Mouse (Mus musculus): ENCODE results near the gene Rab11fip3. TPM values are rescaled to one million over a fixed set of nuclear protein-coding genes. Genes with fewer than 3 reads are reported as not detected.
A peak's percentile ranks its signal among the peaks of the same experiment; 100 is the strongest.

The Rab11fip3 gene
- total and polyA plus RNA-seq, 3 experiments, result 29.3 to 30.5 (median 29.7) TPM

- H3K4me1 ChIP-seq (ENCODE audit: control insufficient read depth, insufficient read depth, low read length), result peaks cover 3% of the 10 kb centered on the region
- H3K79me2 ChIP-seq (replicated peaks; ENCODE audit: control insufficient read depth, insufficient read depth, low read length), result no peaks in the 10 kb centered on the region
- H3K9ac ChIP-seq (ENCODE audit: low read depth, low read length), result no peak overlapping the region
- 38% methylated on average over 9 of the region's 9 CpGs for WGBS
- no peak overlapping the region for H3K27ac ChIP-seq
- no peak overlapping the region for H3K4me3 ChIP-seq
- no peaks in the 10 kb centered on the region for H3K36me3 ChIP-seq (ENCODE audit: control insufficient read depth, insufficient read depth, low read length)
- intact Hi-C loops (cut with DNase I), result no loop called here
- no peaks in the 10 kb centered on the region for H3K27me3 ChIP-seq (ENCODE audit: control insufficient read depth, insufficient read depth, low read length)
- no peak for DNase-seq
- TF ChIP-seq POLR2A (IDR thresholded peaks at IDR 0.05; ENCODE audit: insufficient read depth, low read depth, low read length), result no peak
- TF ChIP-seq EP300 (IDR thresholded peaks at IDR 0.05; ENCODE audit: insufficient read depth, low read depth, low read length), result no peak
- no peak for TF ChIP-seq CTCF (IDR thresholded peaks at IDR 0.05)
Observed at GRCm38 (mm10) chr17:26021728-26022341, 47.5 kb downstream of the Rab11fip3 start.

DNA sequence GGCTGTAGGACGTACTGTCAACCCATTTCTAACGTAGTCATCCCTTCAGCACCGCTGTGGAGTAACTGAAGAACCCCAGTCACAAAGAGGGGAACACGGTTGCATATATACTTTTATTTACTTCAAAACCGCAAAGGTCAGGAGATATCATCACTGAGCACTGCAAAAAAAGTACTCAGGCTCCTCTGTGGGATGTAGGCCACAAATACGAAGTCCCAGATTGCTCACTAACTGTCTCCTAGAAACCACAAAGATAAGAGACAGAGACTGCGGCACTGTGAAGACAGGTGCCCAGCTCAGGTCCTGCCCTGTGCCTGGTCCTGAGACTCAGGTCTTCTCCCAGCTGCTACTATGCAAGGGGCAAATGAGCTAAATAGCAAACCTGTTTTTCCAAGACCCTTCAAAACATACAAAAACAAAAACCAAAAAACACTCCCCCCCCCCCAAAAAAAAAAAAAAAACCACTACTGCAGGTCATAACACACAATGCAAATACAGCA lies 48.5 kb downstream of the Rab11fip3 start:
- intact Hi-C loops (cut with DNase I), result no loop called here
- no peak for TF ChIP-seq POLR2A (IDR thresholded peaks at IDR 0.05; ENCODE audit: insufficient read depth, low read depth, low read length)
- TF ChIP-seq CTCF (IDR thresholded peaks at IDR 0.05), result no peak
- TF ChIP-seq EP300 (IDR thresholded peaks at IDR 0.05; ENCODE audit: insufficient read depth, low read depth, low read length), result no peak
- H3K27ac ChIP-seq, result no peak overlapping the region

DNA sequence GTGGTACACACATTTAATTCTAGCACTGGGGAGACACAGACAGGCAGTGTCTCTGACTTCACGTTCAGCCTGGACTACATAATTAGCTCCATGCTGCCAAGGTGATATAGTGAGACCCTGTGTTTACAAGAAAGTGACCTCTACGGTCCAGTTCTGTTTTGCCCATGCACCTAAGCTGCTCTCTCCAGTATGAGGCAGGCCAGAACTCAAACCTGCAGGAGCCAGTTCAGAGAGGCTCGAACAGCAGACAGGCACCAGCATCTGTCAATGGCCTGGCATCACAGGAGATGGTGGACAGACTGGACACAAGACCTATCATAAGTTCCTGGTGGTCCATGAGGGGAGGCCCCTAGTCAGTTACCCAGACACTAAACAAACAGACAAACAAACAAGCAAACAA lies 51.0 kb downstream of the Rab11fip3 start:
- Histone ChIP-seq H3K27me3 (ENCODE audit: control insufficient read depth, insufficient read depth, low read length) (no peaks in the 10 kb centered on the region), H3K4me3 (no peak overlapping the region), H3K27ac (peak overlapping the region; percentile 81), H3K9ac (ENCODE audit: low read depth, low read length) (no peak overlapping the region), H3K79me2 (replicated peaks; ENCODE audit: control insufficient read depth, insufficient read depth, low read length) (no peaks in the 10 kb centered on the region), H3K4me1 (ENCODE audit: control insufficient read depth, insufficient read depth, low read length) (peaks cover 3% of the 10 kb centered on the region), H3K36me3 (ENCODE audit: control insufficient read depth, insufficient read depth, low read length) (no peaks in the 10 kb centered on the region)
- WGBS, result 57% methylated on average over 3 of the region's 3 CpGs
- no peak for DNase-seq
- intact Hi-C loops (cut with DNase I), result no loop called here
- TF ChIP-seq EP300 (IDR thresholded peaks at IDR 0.05; ENCODE audit: insufficient read depth, low read depth, low read length) (no peak), CTCF (IDR thresholded peaks at IDR 0.05) (no peak), POLR2A (IDR thresholded peaks at IDR 0.05; ENCODE audit: insufficient read depth, low read depth, low read length) (no peak)

More for the DNA sequence above, 48.5 kb downstream of the Rab11fip3 start:
- 78% methylated on average over 7 of the region's 7 CpGs for WGBS
- H3K9ac ChIP-seq (ENCODE audit: low read depth, low read length), result no peak overlapping the region
- no peaks in the 10 kb centered on the region for H3K27me3 ChIP-seq (ENCODE audit: control insufficient read depth, insufficient read depth, low read length)
- DNase-seq, result no peak
- no peak overlapping the region for H3K4me3 ChIP-seq
- H3K36me3 ChIP-seq (ENCODE audit: control insufficient read depth, insufficient read depth, low read length), result no peaks in the 10 kb centered on the region
- H3K79me2 ChIP-seq (replicated peaks; ENCODE audit: control insufficient read depth, insufficient read depth, low read length), result no peaks in the 10 kb centered on the region
- peaks cover 3% of the 10 kb centered on the region for H3K4me1 ChIP-seq (ENCODE audit: control insufficient read depth, insufficient read depth, low read length)

DNA sequence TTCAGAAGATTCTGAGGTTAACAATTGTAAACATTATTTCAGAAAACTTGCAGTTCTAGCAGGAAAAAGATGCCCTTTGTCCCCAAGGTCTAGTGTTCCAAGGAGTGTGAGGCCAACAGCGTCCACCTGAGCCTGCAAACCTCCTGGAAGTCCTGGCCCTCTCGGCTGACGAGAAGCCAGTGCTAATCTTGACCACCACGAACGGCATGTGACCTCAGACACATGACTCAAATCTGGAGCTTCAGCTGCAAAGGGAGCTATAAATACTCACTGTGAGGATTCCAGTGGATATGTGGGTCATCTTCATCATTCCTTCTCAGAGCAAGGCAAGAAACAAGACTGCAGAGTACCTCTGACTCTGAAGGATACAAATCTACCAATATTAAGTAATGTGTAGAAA lies 51.4 kb downstream of the Rab11fip3 start:
- H3K79me2 ChIP-seq (replicated peaks; ENCODE audit: control insufficient read depth, insufficient read depth, low read length), result no peaks in the 10 kb centered on the region
- no peak overlapping the region for H3K9ac ChIP-seq (ENCODE audit: low read depth, low read length)
- no peaks in the 10 kb centered on the region for H3K36me3 ChIP-seq (ENCODE audit: control insufficient read depth, insufficient read depth, low read length)
- no peak overlapping the region for H3K4me3 ChIP-seq
- H3K4me1 ChIP-seq (ENCODE audit: control insufficient read depth, insufficient read depth, low read length), result peaks cover 3% of the 10 kb centered on the region
- TF ChIP-seq CTCF (IDR thresholded peaks at IDR 0.05) (no peak), EP300 (IDR thresholded peaks at IDR 0.05; ENCODE audit: insufficient read depth, low read depth, low read length) (peak; percentile 77; the same call in 1 of the 2 replicates), POLR2A (IDR thresholded peaks at IDR 0.05; ENCODE audit: insufficient read depth, low read depth, low read length) (peak; percentile 40; the same call in 1 of the 2 replicates)
- WGBS, result 45% methylated on average over 5 of the region's 5 CpGs
- peak; percentile 45 to 67 for DNase-seq
- intact Hi-C loops (cut with DNase I), result no loop called here
- peak overlapping the region; percentile 81 for H3K27ac ChIP-seq
- no peaks in the 10 kb centered on the region for H3K27me3 ChIP-seq (ENCODE audit: control insufficient read depth, insufficient read depth, low read length)

GRCm38 (mm10) chr17:26017021-26017420 lies 52.3 kb downstream of the Rab11fip3 start:
- H3K9ac ChIP-seq (ENCODE audit: low read depth, low read length), result no peak overlapping the region
- peaks cover 3% of the 10 kb centered on the region for H3K4me1 ChIP-seq (ENCODE audit: control insufficient read depth, insufficient read depth, low read length)
- no peak overlapping the region for H3K4me3 ChIP-seq
- WGBS, result 73% methylated on average over 3 of the region's 3 CpGs
- no peak for TF ChIP-seq POLR2A (IDR thresholded peaks at IDR 0.05; ENCODE audit: insufficient read depth, low read depth, low read length)
- no peak for TF ChIP-seq EP300 (IDR thresholded peaks at IDR 0.05; ENCODE audit: insufficient read depth, low read depth, low read length)
- TF ChIP-seq CTCF (IDR thresholded peaks at IDR 0.05), result no peak
- peak overlapping the region; percentile 81; the same call in 1 of the 2 replicates for H3K27ac ChIP-seq
- no peaks in the 10 kb centered on the region for H3K27me3 ChIP-seq (ENCODE audit: control insufficient read depth, insufficient read depth, low read length)
- no peaks in the 10 kb centered on the region for H3K79me2 ChIP-seq (replicated peaks; ENCODE audit: control insufficient read depth, insufficient read depth, low read length)
- DNase-seq, result no peak
- H3K36me3 ChIP-seq (ENCODE audit: control insufficient read depth, insufficient read depth, low read length), result no peaks in the 10 kb centered on the region
- intact Hi-C loops (cut with DNase I), result no loop called here

DNA sequence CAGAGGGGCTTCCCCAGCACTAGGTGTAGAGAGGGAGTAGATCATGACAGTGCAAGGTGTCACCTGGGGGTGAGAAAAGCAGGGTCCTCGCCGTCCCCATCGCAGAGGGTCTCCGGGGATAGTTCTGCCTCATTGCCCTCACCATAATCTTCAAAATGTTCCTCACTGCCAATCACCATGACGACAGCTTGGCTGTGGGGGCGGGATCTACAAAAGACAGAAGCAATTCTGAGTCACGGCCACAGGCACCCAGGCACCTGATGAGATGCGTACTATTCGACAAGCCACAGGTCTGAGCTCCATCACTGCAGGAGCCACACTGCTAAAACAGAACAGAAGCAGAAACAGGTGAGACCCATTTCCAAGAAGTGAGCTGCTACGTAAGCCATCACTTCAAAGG lies 55.6 kb downstream of the Rab11fip3 start:
- Histone ChIP-seq H3K27ac (no peak overlapping the region), H3K9ac (ENCODE audit: low read depth, low read length) (no peak overlapping the region), H3K27me3 (ENCODE audit: control insufficient read depth, insufficient read depth, low read length) (no peaks in the 10 kb centered on the region), H3K36me3 (ENCODE audit: control insufficient read depth, insufficient read depth, low read length) (no peaks in the 10 kb centered on the region), H3K79me2 (replicated peaks; ENCODE audit: control insufficient read depth, insufficient read depth, low read length) (no peaks in the 10 kb centered on the region), H3K4me1 (ENCODE audit: control insufficient read depth, insufficient read depth, low read length) (peaks cover 8% of the 10 kb centered on the region), H3K4me3 (no peak overlapping the region)
- 83% methylated on average over 10 of the region's 10 CpGs for WGBS
- no peak for DNase-seq
- intact Hi-C loops (cut with DNase I), result no loop called here
- no peak for TF ChIP-seq CTCF (IDR thresholded peaks at IDR 0.05)
- no peak for TF ChIP-seq EP300 (IDR thresholded peaks at IDR 0.05; ENCODE audit: insufficient read depth, low read depth, low read length)
- TF ChIP-seq POLR2A (IDR thresholded peaks at IDR 0.05; ENCODE audit: insufficient read depth, low read depth, low read length), result no peak
